ENCODE assay signal across 26 mouse cellular contexts in the genomic region with DNA sequence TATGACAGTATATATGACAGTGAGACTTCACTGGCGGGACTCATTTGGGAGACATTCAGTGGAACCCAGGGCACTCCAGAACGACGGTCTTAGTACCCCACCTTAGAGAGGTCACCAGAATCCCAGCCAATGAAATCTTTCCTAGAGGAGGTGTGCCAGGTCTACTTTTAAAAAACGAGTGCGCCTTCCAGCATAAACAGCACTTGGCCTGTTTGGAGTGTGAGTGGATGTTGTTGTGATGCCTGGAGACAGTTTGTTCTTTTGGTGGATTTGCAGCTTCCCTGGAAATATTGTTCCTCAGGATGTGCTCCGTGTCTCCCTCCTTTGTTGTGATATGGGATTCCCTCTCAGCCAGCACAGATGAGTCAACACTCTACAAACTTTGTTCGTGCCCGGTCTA.
DNase-seq lines count a peak whose midpoint lies in the region; ATAC-seq lines count a peak whose summit lies in the region.
"Had no signal": no experiment of that assay in that cellular context is flagged by ENCODE, and none has a peak within 500 bp of the region (broad histone marks: within the 10 kb centered on the region; RNA-seq: fewer than 3 reads in every experiment).

No protein-coding gene starts in this region.

- no peak for ATAC-seq in forebrain, embryonic 11.5 days (replicated peaks; ENCODE audit: low FRiP score)
- no peak for ATAC-seq in forebrain, embryonic 15.5 days (replicated peaks)
- ATAC-seq: activated CD4-positive, CD25-positive, alpha-beta regulatory T cell, adult 4 months; forebrain, embryonic 16.5 days; hindbrain, embryonic 16.5 days; intestine, embryonic 15.5 days had no signal

- H3K27me3 ChIP-seq in forebrain, embryonic 11.5 days (ENCODE audit: control insufficient read depth, insufficient read depth, low read length): no peaks in the 10 kb centered on the region; the same call in 1 of the 2 replicates
- H3K27me3 ChIP-seq in forebrain, embryonic 15.5 days: no peaks in the 10 kb centered on the region
- H3K27me3 ChIP-seq: embryonic facial prominence, embryonic 12.5 days; embryonic facial prominence, embryonic 15.5 days; forebrain, embryonic 12.5 days; intestine, embryonic 15.5 days had no signal

- no peak overlapping the region for H3K4me2 ChIP-seq in forebrain, embryonic 11.5 days (ENCODE audit: low read depth, low read length, severe bottlenecking)
- no peak overlapping the region for H3K4me2 ChIP-seq in forebrain, embryonic 15.5 days (replicated peaks)
- H3K4me2 ChIP-seq: embryonic facial prominence, embryonic 12.5 days; embryonic facial prominence, embryonic 15.5 days; forebrain, embryonic 12.5 days; heart, embryonic 11.5 days; hindbrain, embryonic 13.5 days; intestine, embryonic 15.5 days had no signal

- peak; percentile 14 for DNase-seq in forebrain, embryonic 11.5 days (ENCODE audit: low spot score)
- DNase-seq in heart, adult 11 months: peak; percentile 93
- DNase-seq in heart, adult 8-10 months (ENCODE audit: low spot score): no peak
- DNase-seq in lung, adult 18-20 months: peak; percentile 8 to 46
- DNase-seq in lung, postnatal 4 days: no peak
- peak; percentile 35 for DNase-seq in lung, postnatal 25 days (ENCODE audit: low spot score)
- no peak for DNase-seq in lung, postnatal 10 days
- DNase-seq: adrenal gland, adult 8-10 months; adrenal gland, postnatal 25 days; cerebellum, adult 18-20 months; cerebellum, adult 9-10 months; cerebellum, postnatal 14 days; gastrocnemius, postnatal 25 days; heart, adult 18-20 months; heart, postnatal 36 days had no signal

- H3K36me3 ChIP-seq in forebrain, embryonic 11.5 days (ENCODE audit: control insufficient read depth, insufficient read depth, low read length): no peaks in the 10 kb centered on the region
- H3K36me3 ChIP-seq in forebrain, embryonic 15.5 days: no peaks in the 10 kb centered on the region
- H3K36me3 ChIP-seq: embryonic facial prominence, embryonic 12.5 days; embryonic facial prominence, embryonic 15.5 days; forebrain, embryonic 12.5 days; hindbrain, embryonic 10.5 days; hindbrain, embryonic 13.5 days; intestine, embryonic 15.5 days had no signal

- H3K9me3 ChIP-seq in forebrain, embryonic 11.5 days (ENCODE audit: control insufficient read depth, low read length): no peaks in the 10 kb centered on the region
- no peaks in the 10 kb centered on the region for H3K9me3 ChIP-seq in forebrain, embryonic 15.5 days
- H3K9me3 ChIP-seq: embryonic facial prominence, embryonic 12.5 days; embryonic facial prominence, embryonic 15.5 days; forebrain, embryonic 12.5 days; hindbrain, embryonic 10.5 days; hindbrain, embryonic 13.5 days; intestine, embryonic 15.5 days had no signal

- H3K4me1 ChIP-seq in forebrain, embryonic 11.5 days (replicated peaks; ENCODE audit: control insufficient read depth, insufficient read depth, low read length): peaks cover 13% of the 10 kb centered on the region
- H3K4me1 ChIP-seq in forebrain, embryonic 15.5 days: peaks cover 22% of the 10 kb centered on the region

- no peak overlapping the region for H3K27ac ChIP-seq in forebrain, embryonic 11.5 days (ENCODE audit: low read depth, low read length)
- H3K27ac ChIP-seq in forebrain, embryonic 15.5 days (replicated peaks): no peak overlapping the region
- H3K27ac ChIP-seq: embryonic facial prominence, embryonic 12.5 days; embryonic facial prominence, embryonic 15.5 days; forebrain, embryonic 12.5 days; hindbrain, embryonic 13.5 days; intestine, embryonic 15.5 days had no signal

- 90% methylated on average over 8 of the region's 8 CpGs for WGBS in forebrain, embryonic 11.5 days
- WGBS in forebrain, embryonic 15.5 days: 90% methylated on average over 8 of the region's 8 CpGs

- H3K9ac ChIP-seq in forebrain, embryonic 11.5 days (ENCODE audit: low read length): no peak overlapping the region
- H3K9ac ChIP-seq in forebrain, embryonic 15.5 days (replicated peaks): no peak overlapping the region
- H3K9ac ChIP-seq: embryonic facial prominence, embryonic 12.5 days; embryonic facial prominence, embryonic 15.5 days; forebrain, embryonic 12.5 days; hindbrain, embryonic 13.5 days; intestine, embryonic 15.5 days had no signal

- H3K4me3 ChIP-seq in forebrain, embryonic 11.5 days (ENCODE audit: low read depth, low read length): no peak overlapping the region
- H3K4me3 ChIP-seq in forebrain, embryonic 15.5 days: no peak overlapping the region
- H3K4me3 ChIP-seq: embryonic facial prominence, embryonic 12.5 days; embryonic facial prominence, embryonic 15.5 days; forebrain, embryonic 12.5 days; hindbrain, embryonic 10.5 days; hindbrain, embryonic 13.5 days; intestine, embryonic 15.5 days had no signal

Comparison
In these comparisons a context has a peak if more than half of its experiments do, and no peak if none do; other contexts are left out.
1. DNase-seq: peak in forebrain, embryonic 11.5 days (single experiment), heart, adult 11 months (single experiment), lung, adult 18-20 months (2 of 2) and lung, postnatal 25 days (single experiment); none in heart, adult 8-10 months (single experiment), lung, postnatal 4 days (0 of 2) and lung, postnatal 10 days (single experiment).